Mouse (Mus musculus) lung, postnatal 14 days (tissue): ENCODE measurements at regions not wholly inside any gene's neighbourhood (a gene's known extent, or its start where the extent isn't known, plus 50 kb on each side); places are given as distances from the start of the nearest gene placed in this dataset.

Source experiments
- DNase-seq: peaks from one replicate; pipeline ENCODE4 v3.0.0; 2021

- no peak for DNase-seq
These were observed 174.4 kb upstream of the Tmem161b start for GRCm38 (mm10) chr13:84047736-84048135.

GRCm38 (mm10) chr13:84052221-84052620 is 169.9 kb upstream of the Tmem161b start:
- no peak for DNase-seq

- no peak for DNase-seq
These were observed 167.1 kb upstream of the Tmem161b start for GRCm38 (mm10) chr13:84054956-84055355.

GRCm38 (mm10) chr13:84055576-84055975 is 166.5 kb upstream of the Tmem161b start:
- no peak for DNase-seq

- DNase-seq = no peak
These were observed 165.6 kb upstream of the Tmem161b start for GRCm38 (mm10) chr13:84056451-84056850.

GRCm38 (mm10) chr13:84056998-84057397 is 165.1 kb upstream of the Tmem161b start:
- DNase-seq = no peak

- DNase-seq = no peak
These were observed 164.6 kb upstream of the Tmem161b start for GRCm38 (mm10) chr13:84057456-84057855.

- DNase-seq = no peak
These were observed 163.8 kb upstream of the Tmem161b start for GRCm38 (mm10) chr13:84058251-84058650.

GRCm38 (mm10) chr13:84059031-84059651 is 163.0 kb upstream of the Tmem161b start:
- no peak for DNase-seq

- no peak for DNase-seq
These were observed 162.2 kb upstream of the Tmem161b start for GRCm38 (mm10) chr13:84059661-84060452.

- DNase-seq = no peak
These were observed 161.7 kb upstream of the Tmem161b start for GRCm38 (mm10) chr13:84060453-84060834.

- DNase-seq = no peak
These were observed 161.2 kb upstream of the Tmem161b start for GRCm38 (mm10) chr13:84060906-84061305.

- no peak for DNase-seq
These were observed 160.1 kb upstream of the Tmem161b start for GRCm38 (mm10) chr13:84061820-84062480.

- DNase-seq = no peak
These were observed 159.5 kb upstream of the Tmem161b start for GRCm38 (mm10) chr13:84062616-84063015.

GRCm38 (mm10) chr13:84063406-84063805 is 158.7 kb upstream of the Tmem161b start:
- no peak for DNase-seq

- DNase-seq = no peak
These were observed 157.7 kb upstream of the Tmem161b start for GRCm38 (mm10) chr13:84064291-84064940.

- DNase-seq = no peak
These were observed 156.7 kb upstream of the Tmem161b start for GRCm38 (mm10) chr13:84065256-84065898.

- DNase-seq = no peak
These were observed 155.7 kb upstream of the Tmem161b start for GRCm38 (mm10) chr13:84066211-84066959.

- DNase-seq = no peak
These were observed 155.0 kb upstream of the Tmem161b start for GRCm38 (mm10) chr13:84066960-84067665.

- DNase-seq = no peak
These were observed 153.7 kb upstream of the Tmem161b start for GRCm38 (mm10) chr13:84068365-84068764.
